Mouse (Mus musculus): ENCODE data around the gene Tm7sf2. TPM values are rescaled to one million over a fixed set of nuclear protein-coding genes. Genes with fewer than 3 reads are reported as not detected.
"Not testable (repeated sequence)": the region's sequence is repeated elsewhere in the genome, so short reads cannot be mapped to it uniquely, and the experiment has no call there.

Gene Tm7sf2
- polyA plus RNA-seq, 1 experiment from 2014 or later, result 44.3 TPM

DNA sequence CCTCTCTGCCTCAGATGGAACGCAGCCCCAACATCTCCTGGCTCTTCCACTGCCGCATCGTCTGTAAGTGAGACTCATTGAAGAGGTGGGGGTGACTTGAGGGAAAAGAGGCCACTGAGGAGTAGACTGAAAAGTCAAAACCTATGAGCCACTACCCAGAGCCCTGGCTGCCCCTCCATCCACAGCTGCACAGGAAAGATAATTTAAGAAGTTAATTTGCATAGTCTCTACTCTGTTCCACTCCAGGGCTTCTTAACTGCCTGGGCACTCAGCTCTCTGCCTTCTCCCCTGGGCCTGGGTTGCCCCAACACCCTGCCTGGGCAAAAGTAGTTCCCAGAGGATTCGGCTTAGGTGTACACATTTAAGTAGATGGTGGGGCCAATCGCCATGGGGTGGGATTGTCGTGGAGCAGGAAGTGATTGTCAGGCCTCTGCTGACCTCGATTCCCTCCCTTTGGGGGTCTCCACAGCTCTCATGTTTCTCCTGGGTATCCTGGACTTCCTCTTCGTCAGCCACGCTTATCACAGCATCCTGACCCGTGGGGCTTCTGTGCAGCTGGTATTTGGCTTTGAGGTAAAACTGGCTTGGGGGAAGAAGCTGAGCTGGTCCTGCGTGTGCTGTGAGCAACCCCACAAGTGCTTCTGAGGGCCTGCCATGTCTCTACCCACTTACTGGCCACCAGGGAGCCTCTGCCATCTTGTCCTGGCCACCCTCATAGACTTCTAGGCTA lies 19.3 kb downstream of the Tm7sf2 start:
- Histone ChIP-seq H3K27ac (no peak overlapping the region), H3K27me3 (replicated peaks) (no peaks in the 10 kb centered on the region), H3K36me3 (peaks cover 58% of the 10 kb centered on the region), H3K4me1 (peaks cover 22% of the 10 kb centered on the region), H3K9ac (no peak overlapping the region), H3K4me2 (replicated peaks) (0 out of 2 replicates have a peak overlapping the region, but pooled peaks have one; percentile 99), H3K9me3 (no peaks in the 10 kb centered on the region), H3K4me3 (no peak overlapping the region)
- whole genome bisulfite sequencing, result 92% methylated on average over 11 of the region's 11 CpGs
- no peak for ATAC-seq (ENCODE audit: low FRiP score, low read depth)

DNA sequence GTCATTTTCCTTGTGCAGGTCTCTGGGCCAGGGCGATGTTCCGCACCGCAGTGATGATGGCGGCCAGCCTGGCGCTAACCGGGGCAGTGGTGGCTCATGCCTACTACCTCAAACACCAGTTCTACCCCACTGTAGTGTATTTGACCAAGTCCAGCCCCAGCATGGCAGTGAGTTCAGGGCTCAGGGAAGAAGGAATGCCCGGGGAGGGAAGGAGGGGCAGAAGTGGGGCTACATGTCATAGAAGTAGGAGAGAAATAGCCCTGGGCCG lies 20.3 kb downstream of the Tm7sf2 start:
- Histone ChIP-seq H3K9ac (peak overlapping the region; percentile 88), H3K4me2 (replicated peaks) (peak overlapping the region; percentile 99), H3K4me1 (peaks cover 22% of the 10 kb centered on the region), H3K27ac (no peak overlapping the region), H3K36me3 (peaks cover 48% of the 10 kb centered on the region), H3K27me3 (replicated peaks) (no peaks in the 10 kb centered on the region), H3K4me3 (peak overlapping the region; percentile 90), H3K9me3 (no peaks in the 10 kb centered on the region)
- no peak for ATAC-seq (ENCODE audit: low FRiP score, low read depth)
- WGBS, result 91% methylated on average over 8 of the region's 8 CpGs

DNA sequence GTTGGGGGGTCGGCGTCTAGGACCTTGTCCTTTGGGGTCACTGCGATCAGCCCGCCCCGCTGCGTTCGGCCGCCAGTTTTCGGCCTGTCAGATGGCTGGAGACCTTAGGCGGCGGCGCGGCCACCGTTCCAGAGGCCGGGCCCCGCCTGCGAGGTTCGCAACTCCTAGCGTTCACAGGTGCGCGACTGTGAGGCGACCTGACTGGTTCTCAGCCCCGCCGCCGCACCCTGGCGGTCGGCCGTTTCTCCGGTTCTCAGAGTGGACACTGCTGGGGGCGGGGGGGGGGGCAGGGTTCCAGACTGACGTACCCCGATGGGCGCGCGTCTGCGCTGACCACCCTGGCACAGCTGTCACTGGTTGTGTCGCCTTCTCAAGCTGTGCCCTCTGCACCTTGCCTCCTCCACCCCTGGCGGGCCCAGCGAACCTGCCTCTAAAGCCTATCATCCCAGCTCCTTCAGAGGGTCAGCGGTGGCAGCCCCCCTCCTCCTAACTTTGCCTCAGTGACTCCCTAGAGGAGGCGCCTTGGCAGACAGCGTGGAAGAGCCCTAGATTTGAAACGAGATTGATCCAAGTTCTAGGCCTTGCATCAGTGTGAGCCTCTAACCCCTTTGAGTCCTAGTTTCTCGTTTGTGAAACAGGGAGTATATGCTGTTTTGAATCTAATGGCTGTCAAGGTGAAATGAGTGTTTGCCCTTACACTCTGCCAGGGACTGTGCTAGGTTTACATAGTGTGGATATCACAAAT lies 20.8 kb downstream of the Tm7sf2 start:
- peak; percentile 3 for ATAC-seq (ENCODE audit: low FRiP score, low read depth)
- Histone ChIP-seq H3K4me3 (peak overlapping the region; percentile 90), H3K4me2 (replicated peaks) (peak overlapping the region; percentile 99), H3K9ac (peak overlapping the region; percentile 88), H3K4me1 (peaks cover 22% of the 10 kb centered on the region), H3K27ac (peak overlapping the region; percentile 98), H3K9me3 (no peaks in the 10 kb centered on the region), H3K27me3 (replicated peaks) (no peaks in the 10 kb centered on the region), H3K36me3 (peaks cover 43% of the 10 kb centered on the region)
- WGBS, result 2% methylated on average over 44 of the region's 44 CpGs

DNA sequence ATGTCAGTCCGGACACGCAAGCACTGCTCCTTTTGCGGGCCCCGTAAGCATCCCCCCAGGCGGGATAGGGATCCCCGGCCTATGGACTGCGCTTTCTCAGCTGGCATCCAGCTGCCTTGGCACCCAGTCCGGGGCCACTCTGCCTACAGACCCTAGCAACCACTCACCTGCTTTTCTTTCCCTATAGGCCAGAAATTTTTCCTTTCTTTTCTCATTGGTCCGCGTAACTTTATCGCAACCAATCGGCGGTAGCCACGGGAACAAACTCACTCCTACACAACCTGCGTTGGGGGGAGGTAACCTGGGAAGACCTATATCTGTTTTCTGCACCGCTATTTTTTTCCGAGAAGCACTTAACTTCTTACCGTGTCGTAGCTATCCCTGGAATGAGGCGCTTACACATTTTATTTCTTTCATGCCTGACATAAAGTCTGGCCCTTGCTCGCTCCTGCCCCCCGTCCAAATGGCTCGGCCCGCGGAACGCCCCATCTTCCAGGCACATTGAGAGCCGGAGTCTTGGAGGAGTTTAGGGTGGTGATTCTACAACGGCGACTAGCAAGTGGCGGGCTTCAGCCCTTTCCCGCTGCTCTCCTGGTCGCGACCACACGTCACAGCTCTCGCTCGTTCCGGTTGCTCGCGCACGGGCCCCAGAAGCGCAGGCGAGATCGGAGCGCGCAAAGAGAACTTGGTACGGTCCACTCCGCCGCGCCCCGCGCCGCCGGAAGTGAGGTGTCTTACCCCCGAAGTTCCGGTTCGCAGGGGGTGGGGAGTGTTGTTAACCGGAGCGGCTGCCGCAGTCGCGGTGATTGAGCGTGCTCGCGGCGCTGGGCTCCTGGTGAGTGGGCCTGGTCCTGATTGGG lies 21.6 kb downstream of the Tm7sf2 start, which contains the start of gene Syvn1:
Syvn1 (plus strand) TSS at position 283 of the 860 bp plus-strand sequence.
- Histone ChIP-seq H3K27ac (peak within 1 kb of the TSS; percentile 98), H3K4me3 (peak within 1 kb of the TSS; percentile 90), H3K4me2 (replicated peaks) (peak within 1 kb of the TSS; percentile 99), H3K4me1 (peaks cover 22% of the 10 kb centered on the region), H3K9ac (peak within 1 kb of the TSS; percentile 88), H3K36me3 (peaks cover 35% of the 10 kb centered on the region), H3K9me3 (no peaks in the 10 kb centered on the region), H3K27me3 (replicated peaks) (no peaks in the 10 kb centered on the region)
- WGBS, result under 1% methylated on average over 65 of the region's 65 CpGs
- ATAC-seq (ENCODE audit: low FRiP score, low read depth), result peak; percentile 93

DNA sequence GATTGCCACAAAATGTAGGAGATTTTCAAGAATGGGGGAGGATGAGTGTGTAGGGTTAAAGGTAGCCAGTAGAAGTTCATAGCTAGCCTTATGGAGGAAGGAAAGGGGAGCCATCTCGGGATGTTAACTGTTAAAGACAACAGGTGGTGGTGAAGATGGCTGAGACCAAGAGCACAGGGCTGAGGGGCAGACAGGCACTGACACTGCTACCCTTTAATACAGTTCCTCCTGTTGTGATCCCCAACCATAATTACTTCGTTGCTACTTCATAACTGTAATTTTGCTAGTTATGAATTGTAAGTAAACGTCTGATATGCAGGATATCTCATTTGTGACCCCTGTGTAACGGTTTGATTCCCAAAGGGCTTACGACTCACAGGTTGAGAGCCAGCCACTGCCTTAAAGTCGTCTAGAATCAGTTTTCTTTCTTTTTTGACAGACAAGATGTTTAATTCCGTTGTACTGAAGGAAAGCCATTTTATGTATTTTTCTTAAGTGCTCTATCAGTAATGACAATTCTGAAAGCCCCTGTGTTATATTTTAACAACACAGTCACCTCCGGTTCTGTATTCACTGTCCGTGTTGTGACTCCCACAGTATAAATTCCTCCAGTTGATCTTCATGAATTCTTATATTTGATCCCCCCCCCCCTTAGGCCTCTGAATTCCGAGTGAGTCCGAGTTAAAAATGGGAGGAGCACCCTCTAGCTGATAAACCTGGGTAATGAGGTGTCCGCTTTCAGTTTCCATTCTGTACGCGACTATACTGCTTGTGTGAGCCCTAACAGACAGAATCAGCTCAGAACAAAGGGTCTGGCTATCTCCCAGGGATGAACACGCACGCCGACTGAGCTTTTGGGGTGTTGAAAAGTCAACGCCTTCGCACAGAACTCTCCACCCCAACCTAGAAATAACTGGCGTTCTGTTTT lies 22.5 kb downstream of the Tm7sf2 start:
- Histone ChIP-seq H3K4me3 (peak overlapping the region; percentile 90), H3K4me1 (peaks cover 22% of the 10 kb centered on the region), H3K27ac (peak overlapping the region; percentile 98), H3K27me3 (replicated peaks) (no peaks in the 10 kb centered on the region), H3K36me3 (peaks cover 26% of the 10 kb centered on the region), H3K4me2 (replicated peaks) (peak overlapping the region; percentile 99), H3K9me3 (no peaks in the 10 kb centered on the region), H3K9ac (peak overlapping the region; percentile 67)
- WGBS, result 23% methylated on average over 20 of the region's 20 CpGs
- peak; percentile 41 for ATAC-seq (ENCODE audit: low FRiP score, low read depth)

DNA sequence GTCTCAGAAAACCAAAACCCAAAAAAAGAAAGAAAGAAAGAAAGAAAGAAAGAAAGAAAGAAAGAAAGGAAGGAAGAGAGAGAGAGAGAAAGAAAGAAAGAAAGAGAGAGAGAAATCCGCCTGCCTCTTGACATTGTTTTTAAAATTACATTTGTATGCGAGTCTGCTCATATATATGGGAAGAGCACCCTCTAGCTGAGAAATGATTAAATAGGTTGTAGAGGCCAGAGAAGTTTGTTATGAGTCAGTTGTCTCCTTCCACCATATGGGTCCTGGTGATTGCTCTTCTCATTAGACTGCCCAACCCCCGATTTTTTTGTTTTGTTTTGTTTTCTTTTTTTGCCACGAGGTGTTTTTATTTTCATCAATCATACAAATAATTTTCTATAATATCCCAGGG lies 24.1 kb downstream of the Tm7sf2 start:
- not testable (repeated sequence) for H3K27me3 ChIP-seq (replicated peaks); ATAC-seq (ENCODE audit: low FRiP score, low read depth); H3K9ac ChIP-seq; H3K4me2 ChIP-seq (replicated peaks); H3K27ac ChIP-seq; H3K9me3 ChIP-seq; H3K4me3 ChIP-seq
- Histone ChIP-seq H3K36me3 (peaks cover 11% of the 10 kb centered on the region), H3K4me1 (peaks cover 22% of the 10 kb centered on the region)
- 74% methylated on average over 4 of the region's 4 CpGs for WGBS

DNA sequence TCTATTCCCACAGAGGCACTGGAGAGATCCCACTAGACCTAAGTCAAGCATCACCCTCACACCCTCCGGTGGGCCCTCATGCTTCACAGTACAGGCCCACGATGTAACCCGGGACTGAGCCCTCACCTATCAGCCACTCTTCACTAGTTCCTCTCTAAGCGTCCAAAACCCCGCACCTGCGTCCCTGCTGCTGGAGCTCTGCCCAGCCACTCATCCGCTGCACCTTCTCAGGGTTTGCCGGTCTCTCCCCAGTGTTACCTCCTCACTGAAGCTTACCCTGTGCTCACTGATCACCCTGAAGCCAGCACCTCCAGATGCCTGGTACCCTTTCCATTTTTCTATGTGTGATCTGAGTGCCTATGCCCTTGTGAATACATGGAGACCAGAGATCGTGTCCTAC lies 25.9 kb downstream of the Tm7sf2 start:
- Histone ChIP-seq H3K27ac (no peak overlapping the region), H3K36me3 (no peaks in the 10 kb centered on the region), H3K27me3 (replicated peaks) (no peaks in the 10 kb centered on the region), H3K9me3 (no peaks in the 10 kb centered on the region), H3K4me2 (replicated peaks) (no peak overlapping the region), H3K4me1 (peaks cover 8% of the 10 kb centered on the region), H3K9ac (0 out of 2 replicates have a peak overlapping the region, but pooled peaks have one; percentile 5), H3K4me3 (no peak overlapping the region)
- WGBS, result 88% methylated on average over 9 of the region's 9 CpGs
- ATAC-seq (ENCODE audit: low FRiP score, low read depth), result no peak

DNA sequence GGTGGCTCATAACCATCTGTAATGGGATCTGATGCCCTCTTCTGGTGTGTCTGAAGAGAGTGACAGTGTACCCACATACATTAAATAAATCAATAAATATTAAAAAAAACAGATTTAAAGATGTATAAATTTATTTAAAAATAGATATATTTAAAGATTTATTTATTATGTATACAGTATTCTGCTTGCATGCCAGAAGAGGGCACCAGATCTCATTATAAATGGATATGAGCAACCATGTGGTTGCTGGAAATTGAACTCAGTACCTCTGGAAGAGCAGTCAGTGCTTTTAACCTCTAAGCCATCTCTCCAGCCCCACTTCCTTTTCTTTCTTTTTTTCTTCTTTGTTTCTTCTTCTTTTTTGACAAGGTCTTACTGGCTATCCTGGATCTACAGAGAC lies 28.2 kb downstream of the Tm7sf2 start:
- Histone ChIP-seq H3K27me3 (replicated peaks) (no peaks in the 10 kb centered on the region), H3K9ac (no peak overlapping the region), H3K4me2 (replicated peaks) (no peak overlapping the region), H3K4me1 (peaks cover under 1% of the 10 kb centered on the region; the same call in 1 of the 2 replicates), H3K9me3 (no peaks in the 10 kb centered on the region), H3K27ac (no peak overlapping the region), H3K36me3 (no peaks in the 10 kb centered on the region), H3K4me3 (no peak overlapping the region)
- ATAC-seq (ENCODE audit: low FRiP score, low read depth), result no peak

DNA sequence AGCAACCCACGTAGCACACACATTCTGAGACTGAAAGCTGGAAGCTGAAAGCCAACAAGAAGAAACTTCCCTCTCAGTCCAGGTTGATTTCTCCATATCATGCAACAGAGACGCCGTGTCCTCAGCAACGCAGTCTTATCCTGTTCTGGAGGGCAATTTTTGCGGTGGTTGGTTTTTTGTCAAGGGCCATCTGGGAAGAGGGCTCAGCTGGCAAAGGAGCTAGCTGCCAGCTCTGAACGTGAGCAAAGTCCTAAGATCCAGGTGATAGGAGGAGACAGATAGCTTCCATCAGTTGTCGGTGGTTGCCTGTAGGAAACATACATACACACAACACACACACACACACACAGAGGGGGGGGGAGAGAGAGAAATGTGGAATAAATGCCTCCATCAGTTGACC lies 29.8 kb downstream of the Tm7sf2 start:
- H3K4me3 ChIP-seq, result no peak overlapping the region
- H3K9ac ChIP-seq, result no peak overlapping the region
- no peaks in the 10 kb centered on the region for H3K9me3 ChIP-seq
- no peak overlapping the region for H3K4me2 ChIP-seq (replicated peaks)
- no peak for ATAC-seq (ENCODE audit: low FRiP score, low read depth)
- 86% methylated on average over 7 of the region's 7 CpGs for whole genome bisulfite sequencing
- no peaks in the 10 kb centered on the region for H3K27me3 ChIP-seq (replicated peaks)
- H3K27ac ChIP-seq, result no peak overlapping the region
- H3K4me1 ChIP-seq, result no peaks in the 10 kb centered on the region
- no peaks in the 10 kb centered on the region for H3K36me3 ChIP-seq

DNA sequence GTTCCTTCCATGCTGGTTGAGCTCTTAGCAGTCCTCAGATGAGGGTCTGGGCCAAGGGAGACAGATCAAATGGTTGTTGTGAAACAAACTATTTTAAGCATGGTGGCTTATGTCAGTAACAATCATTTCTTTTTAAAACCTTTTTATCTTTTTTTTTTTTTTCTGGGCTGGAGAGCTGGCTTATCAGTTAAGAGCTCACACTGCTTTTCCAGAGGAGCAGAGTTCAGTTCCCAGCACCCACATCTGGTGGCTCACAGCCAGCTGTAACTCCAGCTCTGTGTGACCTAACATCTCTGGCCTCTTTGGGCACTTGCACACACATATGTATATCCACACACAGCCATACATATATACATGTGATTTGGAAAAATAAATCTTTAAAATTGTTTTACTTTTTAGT lies 30.5 kb downstream of the Tm7sf2 start:
- no peak for ATAC-seq (ENCODE audit: low FRiP score, low read depth)
- Histone ChIP-seq H3K4me3 (no peak overlapping the region), H3K9me3 (no peaks in the 10 kb centered on the region), H3K36me3 (no peaks in the 10 kb centered on the region), H3K27ac (no peak overlapping the region), H3K9ac (no peak overlapping the region), H3K27me3 (replicated peaks) (no peaks in the 10 kb centered on the region), H3K4me2 (replicated peaks) (no peak overlapping the region), H3K4me1 (no peaks in the 10 kb centered on the region)

DNA sequence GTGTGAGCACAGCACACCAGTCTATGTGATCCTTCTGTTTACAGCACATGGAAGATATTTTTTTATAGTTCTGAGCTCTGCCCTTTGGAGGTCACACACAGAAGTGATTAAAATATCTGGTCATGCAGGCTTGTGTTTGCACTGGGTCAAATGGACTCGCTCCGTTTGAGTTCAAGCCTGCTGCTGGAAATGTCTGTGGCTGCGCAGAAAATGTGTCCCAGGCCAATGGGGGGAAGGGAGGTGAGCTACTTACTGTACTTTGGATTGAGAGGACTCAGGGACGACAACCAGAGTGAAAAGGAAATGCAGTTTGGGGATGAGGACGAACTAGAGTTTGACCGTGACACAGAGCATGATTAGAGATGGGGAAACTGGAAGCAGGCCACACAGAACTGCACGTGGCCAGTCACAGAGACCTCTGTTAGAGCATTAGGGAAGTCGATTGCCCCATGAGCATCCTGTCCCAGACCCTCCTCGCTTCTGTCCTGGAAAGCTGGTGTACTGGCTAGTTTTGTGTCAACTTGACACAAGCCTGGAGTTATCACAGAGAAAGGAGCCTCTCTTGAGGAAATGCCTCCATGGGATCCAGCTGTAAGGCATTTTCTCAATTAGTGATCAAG lies 32.1 kb downstream of the Tm7sf2 start:
- WGBS, result 83% methylated on average over 9 of the region's 9 CpGs
- H3K9ac ChIP-seq, result no peak overlapping the region
- no peak for ATAC-seq (ENCODE audit: low FRiP score, low read depth)

More for the DNA sequence above, 32.1 kb downstream of the Tm7sf2 start:
- Histone ChIP-seq H3K27ac (no peak overlapping the region), H3K9me3 (no peaks in the 10 kb centered on the region), H3K4me2 (replicated peaks) (no peak overlapping the region), H3K4me3 (no peak overlapping the region), H3K36me3 (no peaks in the 10 kb centered on the region), H3K27me3 (replicated peaks) (no peaks in the 10 kb centered on the region), H3K4me1 (no peaks in the 10 kb centered on the region)
